Mouse (Mus musculus): ENCODE measurements around the gene Ric8b. TPM values are rescaled to one million over a fixed set of nuclear protein-coding genes. Genes with fewer than 3 reads are reported as not detected.

The Ric8b gene
- polyA plus RNA-seq, 1 experiment = 7.7 TPM

DNA sequence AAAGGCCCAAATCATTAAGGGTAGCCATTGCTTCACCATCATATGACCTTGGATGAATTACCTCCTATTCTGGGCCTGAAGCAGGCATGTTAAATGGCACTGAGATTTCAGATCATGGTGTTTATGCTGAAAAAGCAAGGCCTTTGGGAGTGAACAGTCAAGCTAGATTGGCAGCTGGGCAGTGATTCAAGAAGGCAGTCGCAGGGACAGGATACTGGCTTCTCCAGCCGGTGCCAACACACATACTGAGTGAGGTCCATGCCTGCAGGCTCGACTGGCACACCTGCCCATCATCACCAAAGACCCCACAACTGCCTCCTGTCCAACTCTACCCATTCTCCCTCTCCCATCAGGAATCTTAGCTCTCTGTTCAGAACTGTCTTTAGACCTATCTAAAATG is 8.9 kb upstream of the Ric8b start:
- DNase-seq (ENCODE audit: low read depth, low spot score) = no peak
- 88% methylated on average over 3 of the region's 3 CpGs for WGBS

DNA sequence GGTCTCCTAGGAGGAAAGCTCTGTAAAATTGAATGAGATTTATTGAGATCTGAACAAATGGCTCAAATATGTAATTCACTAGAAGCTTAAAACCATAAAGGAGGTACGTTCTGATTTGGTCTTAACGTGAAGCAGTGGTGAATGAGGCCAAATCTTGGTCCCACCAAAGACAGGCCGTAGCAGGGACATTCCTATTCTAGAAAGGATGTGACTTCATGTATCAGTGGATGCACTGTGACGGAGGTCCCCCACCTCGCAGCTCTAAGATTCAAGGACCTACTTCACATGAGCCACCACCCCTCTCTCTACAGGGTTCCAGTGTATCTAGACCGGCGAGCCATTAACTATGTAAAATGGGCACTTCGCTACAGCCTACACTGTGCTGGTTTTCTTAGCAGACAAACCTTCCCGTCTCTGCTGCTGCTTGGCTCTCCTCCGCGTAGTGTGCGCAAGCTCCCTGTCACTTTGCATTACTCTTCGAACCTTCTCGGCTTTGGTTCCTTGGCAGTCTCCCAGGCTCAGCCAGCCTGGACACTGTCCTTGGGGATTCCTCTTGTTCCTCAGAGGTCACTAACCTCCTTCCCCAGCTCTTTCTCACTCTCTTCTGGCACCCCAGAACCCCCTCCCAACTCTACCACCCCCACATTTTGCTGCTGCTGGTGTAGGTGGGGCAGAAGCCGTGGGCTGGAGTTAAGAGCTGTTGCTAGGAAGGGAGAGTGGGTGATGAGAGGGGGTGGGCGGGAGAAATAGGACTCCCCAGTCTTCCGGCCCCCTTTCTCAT is 8.2 kb upstream of the Ric8b start:
- WGBS = 89% methylated on average over 17 of the region's 17 CpGs
- no peak for DNase-seq (ENCODE audit: low read depth, low spot score)

DNA sequence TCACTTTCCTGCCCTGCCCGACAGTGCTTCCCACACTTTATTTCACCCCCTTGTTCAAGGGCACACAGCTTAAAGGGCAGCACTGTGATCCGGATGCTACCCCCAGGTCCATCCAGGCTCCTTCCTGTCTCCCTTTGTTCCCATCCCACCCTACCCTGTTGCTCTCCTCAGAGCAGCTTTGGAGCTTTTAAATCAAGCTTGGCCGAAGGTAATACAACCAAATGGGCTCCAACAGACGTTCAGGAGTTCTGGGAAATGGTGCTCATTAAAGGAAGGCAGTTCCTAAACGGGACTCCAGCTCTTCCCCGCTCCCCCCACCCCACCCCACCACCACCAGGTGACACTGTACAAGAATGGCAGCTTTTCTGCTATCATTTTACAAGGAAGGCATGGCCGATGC is 7.2 kb upstream of the Ric8b start:
- no peak for DNase-seq (ENCODE audit: low read depth, low spot score)
- 68% methylated on average over 7 of the region's 7 CpGs for WGBS

DNA sequence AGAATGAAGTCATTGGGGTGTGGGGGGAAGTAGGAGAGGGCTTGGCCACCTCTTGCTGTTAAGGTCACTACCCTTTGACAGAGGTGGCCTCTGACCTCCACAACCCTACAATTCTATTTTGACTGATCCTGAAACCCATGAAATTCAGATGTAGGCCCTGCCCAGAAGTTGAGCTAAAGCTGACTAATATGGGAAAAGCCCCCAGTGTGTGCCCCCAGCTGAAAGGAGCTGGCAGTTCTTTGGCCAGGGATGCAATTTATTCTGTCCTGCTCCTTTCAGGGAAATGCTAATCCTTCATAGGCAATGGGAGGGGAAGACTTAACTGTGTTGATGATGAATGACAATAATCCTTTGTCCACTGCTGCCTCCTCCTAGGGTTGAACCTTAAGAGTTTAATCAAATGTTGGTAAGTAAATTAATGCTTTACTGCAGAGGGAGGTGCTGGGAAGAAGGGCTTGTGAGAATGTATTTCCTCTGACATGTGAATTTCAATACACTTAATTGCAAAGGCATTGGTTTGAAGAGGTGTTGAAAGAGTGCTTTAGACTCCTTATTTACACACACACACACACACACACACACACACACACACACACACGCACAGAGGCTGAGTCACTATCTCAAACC is 6.5 kb upstream of the Ric8b start:
- no peak for DNase-seq (ENCODE audit: low read depth, low spot score)
- WGBS = 57% methylated on average over 1 of the region's 1 CpGs

DNA sequence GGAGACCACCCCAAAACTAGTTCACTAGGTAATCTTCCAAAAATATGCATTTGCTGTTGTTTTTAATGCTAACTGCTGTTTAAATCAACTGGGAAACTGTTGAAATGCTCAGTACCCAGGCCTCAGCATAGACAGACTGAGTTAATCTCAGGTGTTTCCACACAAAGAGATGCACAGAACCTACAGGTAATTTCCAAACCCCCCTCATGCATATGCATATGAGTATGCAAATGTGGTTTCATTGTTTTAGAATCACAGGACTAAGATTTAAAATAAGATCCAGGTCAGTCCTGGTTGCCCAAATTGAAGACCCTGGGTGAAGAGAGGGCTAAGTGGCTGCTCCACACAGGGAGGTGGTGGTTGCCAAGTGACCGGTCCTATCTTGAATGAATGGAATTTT is 4.3 kb upstream of the Ric8b start:
- WGBS = 83% methylated on average over 1 of the region's 1 CpGs
- DNase-seq (ENCODE audit: low read depth, low spot score) = no peak

DNA sequence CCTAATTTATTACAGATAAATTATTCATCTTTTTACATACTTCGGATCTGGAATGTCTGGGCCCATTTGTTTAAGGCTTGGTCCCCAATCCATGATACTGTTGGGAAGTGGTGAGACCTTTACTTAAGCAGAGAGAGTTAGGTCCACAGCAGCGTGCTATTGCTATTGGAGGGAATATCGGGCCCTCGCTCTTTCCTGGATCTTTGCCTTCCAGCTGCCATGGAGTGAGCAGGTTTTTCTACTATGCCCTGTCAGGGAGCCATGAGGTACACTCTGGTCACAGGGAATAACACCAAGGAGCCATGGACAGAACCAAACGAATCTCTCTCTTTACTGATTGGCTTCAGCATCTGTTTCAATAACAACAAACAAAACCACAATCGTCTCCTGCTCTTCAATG is 1.9 kb upstream of the Ric8b start:
- DNase-seq (ENCODE audit: low read depth, low spot score) = no peak
- WGBS = 80% methylated on average over 6 of the region's 6 CpGs

DNA sequence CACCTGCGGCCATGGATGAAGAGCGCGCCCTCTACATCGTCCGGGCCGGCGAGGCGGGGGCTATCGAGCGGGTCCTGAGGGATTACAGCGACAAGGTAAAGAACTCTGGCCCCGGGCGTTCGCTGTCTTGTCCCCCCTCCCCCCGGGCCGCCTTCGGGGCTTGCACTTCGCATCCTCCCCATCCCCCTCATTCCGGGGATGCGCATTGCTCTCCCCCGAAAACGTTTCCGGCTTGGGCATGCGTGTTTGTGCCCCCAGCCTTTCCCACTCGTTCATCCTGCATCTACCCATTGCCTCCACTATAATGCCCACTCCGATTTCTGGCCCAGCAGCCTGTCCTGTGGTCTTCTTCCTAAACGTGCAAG is 297 bp downstream of the Ric8b start:
- WGBS = under 1% methylated on average over 27 of the region's 27 CpGs
- no peak for DNase-seq (ENCODE audit: low read depth, low spot score)

DNA sequence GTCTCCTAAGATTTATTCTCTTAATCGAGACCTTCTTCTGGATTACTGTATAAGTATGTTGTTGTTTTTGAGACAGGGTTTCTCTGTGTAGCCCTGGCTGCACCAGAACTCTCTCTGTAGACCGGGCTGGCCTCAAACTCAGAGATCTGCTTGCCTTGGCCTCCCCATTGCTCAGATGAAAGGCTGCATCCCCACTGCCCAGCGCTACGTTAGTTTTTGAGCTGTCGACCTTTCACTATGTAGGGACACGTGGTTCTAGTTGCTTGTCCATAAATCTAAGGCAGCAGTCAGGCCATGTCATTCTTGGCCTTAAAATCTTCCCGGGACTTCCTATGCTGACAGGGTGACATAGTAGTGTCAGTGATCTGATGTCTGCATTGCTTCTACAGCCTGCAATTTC is 8.9 kb downstream of the Ric8b start:
- DNase-seq (ENCODE audit: low read depth, low spot score) = no peak
- WGBS = 84% methylated on average over 7 of the region's 7 CpGs

DNA sequence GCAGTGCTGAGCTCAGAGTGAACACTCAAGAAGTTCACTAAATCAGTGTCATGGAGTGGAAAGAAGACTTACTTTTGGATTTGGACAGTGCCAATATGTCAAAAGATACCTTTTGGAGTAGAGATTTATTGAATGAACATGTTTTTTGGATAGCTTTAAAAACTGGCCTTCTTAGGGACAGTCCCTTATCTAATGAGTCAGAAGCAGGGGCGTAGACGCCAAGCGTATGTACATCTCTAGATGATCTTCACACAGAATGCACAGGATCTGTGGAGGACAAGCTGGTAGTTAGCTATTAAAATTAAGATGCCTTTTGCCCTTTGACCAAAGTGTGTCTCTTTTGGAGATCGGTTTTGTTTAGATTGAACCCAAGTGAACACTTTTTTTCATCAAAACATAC is 9.5 kb downstream of the Ric8b start:
- no peak for DNase-seq (ENCODE audit: low read depth, low spot score)
- 76% methylated on average over 4 of the region's 4 CpGs for WGBS

DNA sequence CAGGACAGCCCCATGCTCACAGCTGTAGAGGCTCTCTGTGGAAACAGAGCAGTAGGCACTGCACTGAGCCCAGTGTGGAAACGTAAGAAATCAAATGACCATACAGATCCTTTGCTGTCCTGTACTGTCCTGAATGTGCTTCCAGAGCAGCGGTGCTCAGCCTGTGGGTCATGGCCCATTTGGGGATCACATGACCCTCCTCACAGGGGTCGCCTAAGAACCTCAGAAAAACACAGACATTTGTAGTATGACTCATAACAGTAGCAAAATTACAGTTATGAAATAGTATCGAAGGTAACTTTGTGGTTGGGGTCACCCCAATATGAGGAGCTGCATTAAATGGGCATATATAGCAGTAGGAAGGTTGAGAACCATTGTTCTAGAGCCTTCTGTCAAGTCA is 11.0 kb downstream of the Ric8b start:
- 90% methylated on average over 4 of the region's 4 CpGs for WGBS
- no peak for DNase-seq (ENCODE audit: low read depth, low spot score)

DNA sequence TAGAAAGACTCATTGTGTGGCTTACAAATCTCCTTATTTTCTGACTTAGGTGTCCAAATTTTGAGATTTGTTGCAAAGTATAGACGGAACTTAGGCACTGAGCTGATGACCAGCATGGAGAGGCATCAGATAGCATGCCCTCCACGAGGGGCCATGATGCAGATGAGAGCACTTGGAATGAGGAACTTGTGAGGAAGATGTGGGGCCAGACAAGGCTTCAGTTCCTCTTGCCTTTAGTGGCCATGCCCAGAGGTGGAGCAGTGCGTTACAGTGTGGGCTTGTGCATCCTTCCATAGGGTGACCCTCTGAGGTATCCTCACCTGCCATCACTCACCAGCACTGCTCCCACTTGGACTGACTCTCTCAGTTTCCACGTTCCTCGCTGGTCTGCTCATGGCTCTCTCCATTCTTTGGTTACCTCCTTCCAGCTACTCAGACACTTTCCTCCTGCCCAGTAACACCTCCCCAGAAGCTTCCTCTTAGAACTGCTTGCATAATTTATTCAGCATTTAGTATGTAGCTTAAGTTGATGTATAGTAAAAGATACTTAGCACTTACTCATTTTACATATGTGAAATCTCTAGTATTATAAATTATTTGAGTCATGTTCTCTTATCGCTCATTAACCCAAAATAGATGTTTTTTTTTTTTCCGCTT is 18.3 kb downstream of the Ric8b start:
- 86% methylated on average over 7 of the region's 7 CpGs for WGBS
- no peak for DNase-seq (ENCODE audit: low read depth, low spot score)

DNA sequence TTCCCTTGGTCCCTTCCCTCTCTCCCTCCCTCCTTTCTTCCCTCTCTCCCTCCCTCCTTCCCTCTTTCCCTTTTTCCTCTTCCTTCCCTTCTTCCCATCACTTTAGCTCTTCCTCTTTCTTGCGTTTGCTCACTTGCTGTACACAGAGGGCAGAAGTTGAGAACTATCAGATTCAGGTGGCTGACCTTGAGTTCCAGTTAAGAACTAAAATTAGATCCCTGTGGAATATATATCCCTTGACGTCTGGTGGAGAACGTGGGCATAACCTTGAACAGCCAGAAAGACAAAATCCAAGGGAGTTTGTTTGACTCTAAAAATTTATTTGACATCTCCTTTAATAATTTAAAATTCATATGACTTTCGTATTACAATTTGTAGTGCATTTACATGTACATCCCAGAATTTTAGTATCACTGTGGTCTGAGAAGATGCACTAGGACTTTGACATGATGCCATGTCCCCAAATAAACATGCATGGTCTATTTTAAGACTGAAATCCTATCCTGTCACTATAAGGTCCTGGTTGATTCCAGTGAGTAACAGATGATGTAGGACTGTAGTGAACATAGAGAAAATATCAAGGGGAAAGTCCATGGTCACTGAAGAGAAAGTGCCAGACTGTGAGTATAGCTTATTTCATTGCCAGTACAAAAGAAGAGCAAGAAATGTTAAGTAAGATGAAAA is 19.6 kb downstream of the Ric8b start:
- DNase-seq (ENCODE audit: low read depth, low spot score) = no peak
- WGBS = 68% methylated on average over 4 of the region's 4 CpGs

DNA sequence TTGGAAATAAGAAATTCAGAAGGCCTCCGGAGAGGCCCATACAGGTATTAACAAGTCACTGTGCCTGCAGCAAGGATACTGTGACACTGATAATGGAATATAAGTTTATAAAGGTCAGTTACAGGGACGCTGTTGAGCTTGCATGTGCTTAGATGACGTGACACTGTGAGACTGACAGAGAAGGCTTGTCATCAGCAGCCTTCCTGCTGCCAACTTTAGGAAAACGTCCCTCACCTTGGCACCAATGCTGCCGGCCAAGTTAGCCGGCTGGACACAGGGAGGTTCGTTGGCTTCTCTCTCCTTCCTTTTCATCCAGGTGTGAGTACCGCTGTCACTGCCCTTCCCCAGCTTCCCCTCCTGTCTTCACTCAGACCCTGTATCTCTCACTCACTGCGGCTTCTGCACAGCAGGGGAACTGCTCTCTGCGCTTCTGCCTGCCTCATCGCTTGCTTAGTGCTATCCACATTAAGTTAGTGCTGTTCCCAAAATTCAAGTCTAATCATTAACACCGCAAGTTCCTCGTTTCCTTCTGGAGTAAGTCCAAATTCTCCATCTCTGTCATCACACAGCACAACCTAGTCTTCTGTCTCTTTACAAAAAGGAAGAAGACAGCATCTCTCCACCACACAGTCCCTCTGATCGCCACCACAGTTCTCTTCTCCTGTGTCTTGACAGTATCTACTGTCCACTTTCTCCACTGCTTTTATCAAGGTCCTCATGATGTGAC is 20.8 kb downstream of the Ric8b start:
- 76% methylated on average over 14 of the region's 14 CpGs for WGBS
- DNase-seq (ENCODE audit: low read depth, low spot score) = no peak

DNA sequence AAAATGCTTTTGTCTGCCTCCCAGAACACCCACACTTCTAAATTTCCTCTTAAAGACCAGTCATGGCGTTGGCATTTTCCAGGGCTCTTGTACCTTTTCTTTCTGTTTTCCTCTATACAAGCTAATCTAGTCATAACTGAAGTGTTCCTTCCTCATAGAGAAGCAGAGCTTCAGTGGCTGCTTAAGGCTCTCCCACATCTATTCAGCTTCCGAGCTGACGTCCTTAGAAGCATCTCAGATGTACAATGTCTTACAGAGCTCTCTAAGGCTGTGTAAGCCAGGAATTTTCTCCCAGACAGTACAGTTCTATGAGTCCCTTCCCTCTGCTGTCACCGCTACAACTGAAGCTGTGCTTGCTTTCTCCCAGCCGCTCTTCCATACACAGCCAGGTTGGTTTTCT is 21.5 kb downstream of the Ric8b start:
- no peak for DNase-seq (ENCODE audit: low read depth, low spot score)
- 86% methylated on average over 5 of the region's 5 CpGs for WGBS

DNA sequence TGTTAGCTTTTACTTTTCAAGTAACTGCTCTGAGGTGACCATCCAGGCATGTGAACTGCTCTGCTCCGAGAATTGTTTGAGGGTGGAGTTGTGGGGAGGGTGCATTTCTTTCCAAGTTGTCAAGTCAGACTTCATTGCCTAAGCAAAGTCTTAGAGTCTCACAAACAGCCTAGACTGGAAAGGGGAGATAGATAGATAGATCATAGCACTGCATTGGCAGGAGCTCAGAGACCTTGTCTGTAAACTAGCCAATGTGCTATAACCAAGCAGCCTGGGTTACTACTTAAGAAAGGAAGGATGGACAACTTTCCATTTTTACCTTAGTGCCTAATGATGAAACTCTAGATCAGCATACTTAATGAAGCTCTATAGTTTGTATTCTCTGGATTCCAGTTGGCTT is 22.9 kb downstream of the Ric8b start:
- 72% methylated on average over 1 of the region's 1 CpGs for WGBS
- DNase-seq (ENCODE audit: low read depth, low spot score) = no peak

DNA sequence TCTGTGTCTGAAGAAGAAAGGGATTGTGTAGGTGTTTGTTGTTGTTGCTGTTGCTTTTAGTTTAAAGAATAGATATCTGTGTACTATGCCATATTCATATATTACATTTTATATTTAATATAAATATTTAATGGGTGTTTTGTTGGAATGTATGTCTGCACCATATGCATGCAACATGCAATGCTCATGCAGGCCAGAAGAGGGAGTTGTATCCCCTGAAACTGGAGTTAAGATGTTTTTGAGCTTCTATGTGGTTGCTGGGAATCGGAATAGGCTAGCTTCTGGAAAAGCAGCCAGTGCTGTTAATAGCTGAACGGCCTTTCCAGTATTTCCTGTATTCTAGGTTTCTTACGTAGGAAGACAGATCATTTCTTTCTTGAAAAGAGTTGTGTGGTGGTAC is 28.3 kb downstream of the Ric8b start:
- WGBS = 94% methylated on average over 3 of the region's 3 CpGs
- no peak for DNase-seq (ENCODE audit: low read depth, low spot score)

DNA sequence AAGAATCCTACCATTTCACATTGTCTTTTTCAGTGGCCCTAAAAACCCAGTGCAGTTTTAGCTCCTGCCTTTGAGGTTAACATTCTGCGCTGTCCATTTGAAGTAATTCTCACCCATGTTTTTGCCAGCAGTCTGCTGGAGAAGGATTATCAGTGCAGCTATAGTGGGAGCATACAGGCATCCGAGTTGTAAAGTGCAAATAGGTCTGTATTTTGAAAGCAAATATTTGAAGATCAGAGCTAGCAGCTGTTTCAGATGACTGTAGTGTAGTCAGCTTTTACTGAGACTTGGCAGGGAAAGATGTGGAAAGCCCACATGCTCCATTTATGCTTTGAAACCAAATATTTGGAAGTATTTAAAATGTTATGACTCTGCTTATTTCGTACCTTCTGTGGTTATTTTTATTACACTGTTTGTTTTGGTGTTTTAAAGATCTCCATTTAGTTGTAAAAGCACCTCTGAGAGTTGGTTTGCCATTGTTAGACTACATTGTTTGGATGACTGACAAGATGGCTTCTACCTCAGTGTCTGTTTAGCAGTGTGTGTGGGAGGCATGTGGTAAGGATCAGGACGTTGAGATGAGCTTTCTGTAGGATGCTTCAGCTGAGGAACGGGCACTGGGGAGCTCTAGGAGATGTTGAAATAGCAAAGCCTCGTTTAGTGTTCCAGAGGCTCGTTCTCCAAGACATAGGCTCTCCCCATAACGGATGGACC is 31.7 kb downstream of the Ric8b start:
- peak; percentile 33 for DNase-seq (ENCODE audit: low read depth, low spot score)
- WGBS = 23% methylated on average over 8 of the region's 8 CpGs

DNA sequence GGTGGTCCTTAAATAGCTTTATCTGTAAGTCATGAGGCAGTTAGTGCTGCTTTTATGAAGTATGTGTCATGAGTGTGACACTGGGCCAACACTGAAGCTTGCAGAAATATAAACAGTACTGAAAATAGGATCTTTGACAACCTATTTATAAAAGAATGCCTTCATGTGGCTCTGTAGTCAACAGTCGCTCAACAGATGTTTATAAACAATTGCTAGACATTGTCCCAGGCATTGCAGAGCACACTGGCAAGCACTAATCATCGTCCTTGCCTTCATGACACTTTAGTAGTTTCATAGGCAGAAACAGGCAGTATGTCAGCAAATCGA is 32.2 kb downstream of the Ric8b start:
- DNase-seq (ENCODE audit: low read depth, low spot score) = no peak
- 67% methylated on average over 3 of the region's 3 CpGs for WGBS

DNA sequence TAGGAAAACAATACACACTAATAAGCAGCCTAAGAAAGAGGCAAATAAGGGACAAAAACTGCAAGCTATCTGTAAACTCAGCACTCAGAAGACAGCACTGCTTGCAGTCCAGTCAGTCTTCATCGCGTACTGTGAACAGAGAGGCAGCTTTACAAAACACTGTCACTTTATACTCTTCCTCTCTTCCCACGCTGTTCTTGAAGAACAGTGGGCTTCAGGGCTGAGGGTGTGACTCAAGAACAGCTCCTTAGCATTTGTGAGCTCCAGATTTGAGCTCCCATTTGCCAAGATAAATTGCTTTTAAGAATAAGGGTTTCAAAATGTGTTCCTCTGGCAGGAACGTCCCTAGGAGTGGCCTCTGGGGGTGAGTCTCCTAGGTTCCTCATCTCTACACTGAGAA is 33.0 kb downstream of the Ric8b start:
- WGBS = 79% methylated on average over 4 of the region's 4 CpGs

DNA sequence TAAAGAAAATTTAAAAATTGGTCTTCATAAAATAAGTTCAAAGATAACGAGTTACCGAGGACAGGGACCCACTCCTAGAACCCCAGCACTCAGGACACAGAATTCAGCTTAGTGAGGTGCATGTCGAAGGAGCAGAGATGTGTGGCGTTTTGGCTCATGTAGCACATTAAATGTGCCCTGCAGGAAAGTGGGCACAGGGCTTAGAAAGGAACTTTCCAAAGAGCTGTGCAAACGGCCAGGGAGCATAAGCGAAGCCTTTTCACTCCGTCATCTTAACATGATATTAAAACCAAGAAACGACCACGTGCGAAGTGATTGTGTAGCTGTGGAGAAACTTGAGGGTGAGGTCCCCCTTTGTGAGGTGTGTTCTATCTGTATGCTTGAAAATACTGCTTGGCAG is 36.8 kb downstream of the Ric8b start:
- WGBS = 96% methylated on average over 10 of the region's 10 CpGs
- DNase-seq (ENCODE audit: low read depth, low spot score) = no peak

More for the DNA sequence above, 33.0 kb downstream of the Ric8b start:
- no peak for DNase-seq (ENCODE audit: low read depth, low spot score)

Data from large intestine, adult 2 months (tissue).